Mouse (Mus musculus) limb, embryonic 13.5 days (tissue): Measurements from ENCODE around the gene Hoxb9. TPM values are rescaled to one million over a fixed set of nuclear protein-coding genes. Genes with fewer than 3 reads are reported as not detected.

Experiments used
- ATAC-seq: fragments of 200-750 bp; cut with Nextera tagmentation; 2 replicates; pipeline ENCODE4 v1.8.0; 2017; ENCODE audit warnings: low read depth, moderate number of reproducible peaks, moderate TSS enrichment; ENCODE audit not compliant: low FRiP score
- H3K27ac ChIP-seq: fragments of 300-500 bp; sonication (generic); 2 replicates; pipeline ENCODE4 v1.5.1; 2015; ENCODE audit warnings: inconsistent platforms, mild to moderate bottlenecking, moderate library complexity
- H3K27me3 ChIP-seq: fragments of 300-500 bp; sonication (generic); 2 replicates; pipeline ENCODE4 v1.6.1; 2015; ENCODE audit warnings: mild to moderate bottlenecking, inconsistent platforms
- H3K36me3 ChIP-seq: fragments of 300-500 bp; sonication (generic); 2 replicates; pipeline ENCODE4 v1.6.1; 2015; ENCODE audit warnings: inconsistent platforms, mild to moderate bottlenecking, moderate library complexity
- H3K4me1 ChIP-seq: fragments of 300-500 bp; sonication (generic); 2 replicates; pipeline ENCODE4 v1.6.1; 2015; ENCODE audit warnings: inconsistent platforms
- H3K4me2 ChIP-seq: fragments of 300-500 bp; sonication (generic); replicated peaks from 2 replicates; pipeline ENCODE4 v1.6.1; 2015; ENCODE audit warnings: inconsistent platforms, mild to moderate bottlenecking, moderate library complexity
- H3K4me3 ChIP-seq: fragments of 300-500 bp; sonication (generic); 2 replicates; pipeline ENCODE4 v1.5.1; 2015; ENCODE audit warnings: moderate library complexity, mild to moderate bottlenecking, inconsistent platforms
- H3K9ac ChIP-seq: fragments of 300-500 bp; sonication (generic); 2 replicates; pipeline ENCODE4 v1.6.1; 2015; ENCODE audit warnings: mild to moderate bottlenecking, inconsistent platforms
- H3K9me3 ChIP-seq: fragments of 300-500 bp; sonication (generic); 2 replicates; pipeline ENCODE4 v1.6.1; 2016; ENCODE audit warnings: inconsistent platforms
- WGBS: fragments of 180-500 bp; shearing (Covaris S2); methylation state at CpG from one replicate; pipeline ENCODE4 v1.1.7; 2015; 5-methylcytosine and 5-hydroxymethylcytosine counted together
- polyA plus RNA-seq: library from polyadenylated mRNA; unstranded; fragments of >200 nt; fragmentation: Nextera tagmentation; extraction: Ambion mirVana; gene quantifications from 2 replicates; pipeline ENCODE4 v1.2.1, GENCODE M21; 2015

Gene Hoxb9
- polyA plus RNA-seq, 1 experiment from 2014 or later = 1.3 TPM

DNA sequence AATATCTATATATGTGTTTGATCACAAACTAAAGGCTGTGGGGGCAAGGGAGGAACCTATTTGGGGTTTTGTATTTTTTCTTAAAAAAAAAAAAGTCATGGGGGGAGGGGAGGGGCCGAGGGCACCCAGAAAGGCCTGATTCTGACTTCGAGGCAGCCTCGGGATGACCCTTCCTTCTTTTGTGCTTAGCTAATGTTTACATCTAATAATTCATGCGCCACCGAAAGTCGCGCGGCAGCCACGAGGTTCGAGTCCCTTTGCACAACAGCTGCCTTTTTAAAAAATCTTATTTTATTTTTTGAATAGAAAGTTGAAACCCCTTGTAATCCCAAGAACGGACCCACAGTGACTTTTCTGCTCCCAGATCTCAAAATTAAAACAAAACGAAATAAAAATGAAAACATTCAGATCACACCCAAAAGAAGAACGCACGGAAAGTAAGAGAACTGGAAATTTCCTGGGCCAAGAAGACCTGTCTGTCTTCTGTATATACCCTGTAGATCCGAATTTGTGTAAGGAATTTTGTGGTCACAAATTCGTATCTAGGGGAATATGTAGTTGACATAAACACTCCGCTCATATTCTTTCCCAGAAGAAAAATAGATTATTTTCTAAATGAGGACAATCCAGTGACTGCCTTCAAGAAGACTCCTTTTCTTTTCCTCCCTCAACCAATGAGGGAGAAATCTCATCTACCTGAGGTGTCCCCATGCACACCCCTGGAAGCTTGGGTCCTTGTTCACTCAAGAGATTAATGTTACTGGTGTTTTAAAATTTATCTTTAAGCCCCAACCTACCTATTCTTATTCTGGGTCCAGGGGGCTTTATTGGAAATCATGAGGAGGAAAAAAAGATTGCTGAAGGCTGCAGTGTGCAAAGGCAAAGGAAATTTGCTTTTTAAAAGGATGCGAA lies 45.7 kb downstream of the Hoxb9 start:
- H3K4me2 ChIP-seq = no peak overlapping the region
- H3K9me3 ChIP-seq = no peaks in the 10 kb centered on the region
- no peak overlapping the region for H3K27ac ChIP-seq
- peaks cover 100% of the 10 kb centered on the region for H3K27me3 ChIP-seq
- peaks cover 18% of the 10 kb centered on the region for H3K4me1 ChIP-seq
- H3K36me3 ChIP-seq = no peaks in the 10 kb centered on the region
- no peak for ATAC-seq
- 5% methylated on average over 18 of the region's 18 CpGs for WGBS
- H3K9ac ChIP-seq = no peak overlapping the region
- no peak overlapping the region for H3K4me3 ChIP-seq

DNA sequence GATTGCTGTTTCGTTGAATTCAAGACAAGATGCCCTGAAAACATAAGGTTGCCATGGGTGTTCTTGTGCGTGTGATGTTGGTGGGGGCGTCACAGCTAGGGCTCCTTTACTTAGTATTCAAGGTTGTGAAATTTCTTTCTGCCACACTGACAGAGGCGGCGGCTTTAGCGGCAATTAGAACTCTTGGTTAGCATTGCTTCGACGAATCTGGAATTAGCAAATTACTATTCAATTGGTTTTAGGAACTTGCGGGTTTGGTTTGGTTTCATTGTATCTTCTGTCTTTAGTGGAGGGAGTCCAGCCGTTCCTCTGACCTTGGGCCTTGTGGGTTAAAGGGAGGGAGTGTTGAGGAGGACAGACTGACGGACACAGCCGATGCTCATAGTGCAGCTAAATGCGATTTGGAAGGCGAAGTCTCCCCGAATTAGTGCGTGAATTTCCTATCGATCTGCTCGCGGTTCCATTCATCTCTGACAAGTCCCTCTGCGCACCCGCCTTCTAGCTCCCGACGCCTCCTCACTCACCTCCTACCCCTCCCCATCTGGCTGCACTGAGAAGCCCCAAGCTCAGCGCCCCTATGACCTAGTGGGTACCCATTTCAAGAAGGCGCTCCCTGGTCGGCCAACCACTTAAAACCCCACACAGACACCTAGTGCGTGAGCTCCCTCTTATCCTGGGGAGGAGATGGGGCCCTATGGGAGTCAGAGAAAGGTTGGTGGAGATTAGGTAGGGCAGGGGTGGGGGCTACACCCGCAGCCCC lies 46.5 kb downstream of the Hoxb9 start, which contains the start of gene Hoxb4:
Gene Hoxb4, plus strand, starts transcription at position 660 of the 760 bp plus-strand sequence.
- no peak within 1 kb of the TSS for H3K27ac ChIP-seq
- peak within 1 kb of the TSS; percentile 58 for H3K4me2 ChIP-seq
- WGBS = 3% methylated on average over 28 of the region's 28 CpGs
- no peaks in the 10 kb centered on the region for H3K36me3 ChIP-seq
- H3K4me1 ChIP-seq = peaks cover 18% of the 10 kb centered on the region
- ATAC-seq = no peak; the same call in 1 of the 2 replicates
- peaks cover 100% of the 10 kb centered on the region for H3K27me3 ChIP-seq
- H3K4me3 ChIP-seq = peak within 1 kb of the TSS; percentile 37
- H3K9ac ChIP-seq = peak within 1 kb of the TSS; percentile 57
- H3K9me3 ChIP-seq = no peaks in the 10 kb centered on the region

DNA sequence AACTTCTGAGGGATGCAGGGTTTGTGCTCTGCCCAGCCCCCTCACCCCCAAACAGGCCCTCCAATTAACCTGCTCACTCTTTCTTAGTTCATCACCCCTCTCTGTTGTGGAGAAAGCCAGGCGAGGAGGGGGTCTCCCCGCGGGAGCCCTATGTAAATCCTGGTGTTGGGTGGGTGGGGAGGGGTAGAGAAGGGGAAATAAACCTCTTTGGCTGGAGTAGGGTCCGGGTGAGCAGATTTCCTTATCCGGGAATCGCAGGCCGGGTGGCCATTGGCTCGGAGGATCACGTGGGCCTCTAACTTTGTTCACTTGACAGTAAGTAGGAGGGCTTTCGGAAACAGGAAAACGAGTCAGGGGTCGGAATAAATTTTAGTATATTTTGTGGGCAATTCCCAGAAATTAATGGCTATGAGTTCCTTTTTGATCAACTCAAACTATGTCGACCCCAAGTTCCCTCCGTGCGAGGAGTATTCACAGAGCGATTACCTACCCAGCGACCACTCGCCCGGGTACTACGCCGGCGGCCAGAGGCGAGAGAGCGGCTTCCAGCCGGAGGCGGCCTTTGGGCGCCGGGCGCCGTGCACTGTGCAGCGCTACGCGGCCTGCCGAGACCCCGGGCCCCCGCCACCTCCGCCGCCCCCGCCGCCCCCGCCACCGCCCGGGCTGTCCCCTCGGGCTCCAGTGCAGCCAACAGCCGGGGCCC lies 47.3 kb downstream of the Hoxb9 start:
- H3K9me3 ChIP-seq = no peaks in the 10 kb centered on the region
- under 1% methylated on average over 45 of the region's 45 CpGs for WGBS
- peak overlapping the region; percentile 57 for H3K9ac ChIP-seq
- no peaks in the 10 kb centered on the region for H3K36me3 ChIP-seq
- no peak overlapping the region for H3K27ac ChIP-seq
- H3K27me3 ChIP-seq = peaks cover 100% of the 10 kb centered on the region
- ATAC-seq = peak; percentile 36; the same call in 1 of the 2 replicates
- H3K4me3 ChIP-seq = peak overlapping the region; percentile 37
- H3K4me2 ChIP-seq = peak overlapping the region; percentile 58
- H3K4me1 ChIP-seq = peaks cover 18% of the 10 kb centered on the region

DNA sequence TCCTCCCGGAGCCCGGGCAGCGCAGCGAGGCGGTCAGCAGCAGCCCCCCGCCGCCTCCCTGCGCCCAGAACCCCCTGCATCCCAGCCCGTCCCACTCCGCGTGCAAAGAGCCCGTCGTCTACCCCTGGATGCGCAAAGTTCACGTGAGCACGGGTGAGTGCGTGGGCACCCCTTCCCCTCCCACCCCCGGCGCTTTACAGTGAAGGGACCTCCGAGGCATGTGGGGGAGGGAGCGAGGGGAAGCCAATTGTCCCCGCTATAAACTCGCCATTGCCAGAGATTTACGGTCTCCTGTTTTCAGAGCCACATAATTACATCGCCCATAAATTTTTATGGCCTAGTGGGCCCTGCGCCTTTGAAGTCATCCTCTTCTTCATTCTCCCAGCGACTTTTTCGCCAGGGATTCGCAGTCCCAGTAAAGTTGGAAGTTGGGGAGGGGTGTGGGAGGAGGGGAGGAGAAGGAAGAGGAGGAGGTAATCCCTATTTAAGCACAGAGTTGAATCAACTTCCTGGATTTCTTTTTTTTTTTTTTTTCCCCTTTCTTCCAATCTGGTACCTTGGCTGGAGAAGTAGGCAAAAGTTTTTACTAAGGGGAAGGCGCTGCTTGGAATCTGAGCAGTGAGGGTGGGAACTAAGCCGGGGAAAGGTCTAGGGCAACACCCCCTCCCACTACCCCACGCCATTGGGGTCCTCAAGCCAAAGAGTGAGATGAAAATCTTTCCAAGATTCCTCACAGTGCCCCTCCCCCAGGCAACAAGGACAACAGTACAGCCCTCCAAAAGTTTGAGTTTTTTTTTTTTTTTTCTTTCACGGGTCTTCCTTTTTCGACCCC lies 48.0 kb downstream of the Hoxb9 start:
- Histone ChIP-seq H3K36me3 (no peaks in the 10 kb centered on the region), H3K9me3 (no peaks in the 10 kb centered on the region), H3K27me3 (peaks cover 100% of the 10 kb centered on the region), H3K4me1 (peaks cover 18% of the 10 kb centered on the region), H3K9ac (peak overlapping the region; percentile 57), H3K27ac (no peak overlapping the region), H3K4me3 (peak overlapping the region; percentile 37), H3K4me2 (peak overlapping the region; percentile 58)
- ATAC-seq = peak; percentile 36; the same call in 1 of the 2 replicates
- WGBS = under 1% methylated on average over 32 of the region's 34 CpGs

DNA sequence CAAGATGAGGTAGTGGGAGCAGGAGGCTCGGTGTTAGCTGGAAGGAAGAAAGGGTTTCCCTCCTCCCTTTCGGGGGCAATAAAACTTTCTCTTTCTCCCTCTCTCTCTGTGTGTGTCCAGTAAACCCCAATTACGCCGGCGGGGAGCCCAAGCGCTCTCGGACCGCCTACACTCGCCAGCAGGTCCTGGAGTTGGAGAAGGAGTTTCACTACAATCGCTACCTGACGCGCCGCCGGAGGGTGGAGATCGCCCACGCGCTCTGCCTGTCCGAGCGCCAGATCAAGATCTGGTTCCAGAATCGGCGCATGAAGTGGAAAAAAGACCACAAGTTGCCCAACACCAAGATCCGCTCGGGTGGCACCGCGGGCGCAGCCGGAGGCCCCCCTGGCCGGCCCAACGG lies 48.7 kb downstream of the Hoxb9 start:
- WGBS = under 1% methylated on average over 29 of the region's 29 CpGs
- no peak for ATAC-seq

DNA sequence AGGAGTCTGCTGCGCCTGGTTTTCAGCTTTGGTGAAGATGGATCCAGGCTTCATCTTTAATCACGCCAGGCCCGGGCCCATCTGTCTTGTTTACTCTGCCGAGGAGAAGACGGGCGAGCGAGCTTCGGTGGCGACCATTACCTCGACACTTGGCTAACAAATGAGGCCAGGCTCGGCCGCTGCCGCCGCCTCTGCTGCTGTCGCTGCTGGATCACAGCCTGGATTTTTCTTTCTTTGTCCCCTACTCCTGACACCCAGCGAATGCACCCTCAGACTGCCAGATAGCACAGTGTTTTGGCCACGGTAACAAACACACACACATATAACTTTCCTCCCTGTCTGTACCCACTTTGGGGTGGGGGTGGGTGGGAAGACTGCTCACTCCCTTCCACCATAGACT lies 49.4 kb downstream of the Hoxb9 start:
- Histone ChIP-seq H3K27ac (no peak overlapping the region), H3K4me3 (no peak overlapping the region), H3K36me3 (no peaks in the 10 kb centered on the region), H3K27me3 (peaks cover 100% of the 10 kb centered on the region), H3K9ac (no peak overlapping the region), H3K4me1 (peaks cover 15% of the 10 kb centered on the region), H3K4me2 (no peak overlapping the region), H3K9me3 (no peaks in the 10 kb centered on the region)
- 8% methylated on average over 17 of the region's 17 CpGs for WGBS
- ATAC-seq = no peak

More for the DNA sequence above, 48.7 kb downstream of the Hoxb9 start:
- Histone ChIP-seq H3K36me3 (no peaks in the 10 kb centered on the region), H3K4me3 (peak overlapping the region; percentile 22), H3K4me2 (peak overlapping the region; percentile 58), H3K27me3 (peaks cover 100% of the 10 kb centered on the region), H3K27ac (no peak overlapping the region), H3K9me3 (no peaks in the 10 kb centered on the region), H3K9ac (0 out of 2 replicates have a peak overlapping the region, but pooled peaks have one; percentile 43), H3K4me1 (peaks cover 15% of the 10 kb centered on the region)

DNA sequence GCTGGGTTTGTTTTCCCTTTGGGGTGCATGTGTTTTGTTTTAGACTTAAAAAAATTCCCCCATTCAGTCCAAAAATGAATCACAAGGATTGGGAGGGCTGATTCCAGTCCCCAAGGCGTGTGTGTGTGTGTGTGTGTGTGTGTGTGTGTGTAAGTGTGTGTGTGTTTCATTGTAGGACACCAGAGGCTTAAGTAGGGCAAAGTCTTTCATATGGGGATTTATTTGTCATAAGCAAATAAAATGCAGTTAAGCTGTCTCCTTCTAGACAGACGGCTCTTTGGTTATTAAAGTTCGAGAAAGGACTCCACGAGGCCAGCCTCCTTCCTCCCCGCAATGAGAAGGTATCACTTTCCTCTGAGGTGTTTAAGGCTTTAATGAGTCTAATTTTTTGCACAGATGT lies 50.6 kb downstream of the Hoxb9 start:
- WGBS = 11% methylated on average over 5 of the region's 5 CpGs
- Histone ChIP-seq H3K4me2 (no peak overlapping the region), H3K9ac (no peak overlapping the region), H3K9me3 (no peaks in the 10 kb centered on the region), H3K27ac (no peak overlapping the region), H3K4me3 (no peak overlapping the region), H3K4me1 (peaks cover 15% of the 10 kb centered on the region), H3K36me3 (no peaks in the 10 kb centered on the region), H3K27me3 (peaks cover 100% of the 10 kb centered on the region)
- ATAC-seq = no peak

DNA sequence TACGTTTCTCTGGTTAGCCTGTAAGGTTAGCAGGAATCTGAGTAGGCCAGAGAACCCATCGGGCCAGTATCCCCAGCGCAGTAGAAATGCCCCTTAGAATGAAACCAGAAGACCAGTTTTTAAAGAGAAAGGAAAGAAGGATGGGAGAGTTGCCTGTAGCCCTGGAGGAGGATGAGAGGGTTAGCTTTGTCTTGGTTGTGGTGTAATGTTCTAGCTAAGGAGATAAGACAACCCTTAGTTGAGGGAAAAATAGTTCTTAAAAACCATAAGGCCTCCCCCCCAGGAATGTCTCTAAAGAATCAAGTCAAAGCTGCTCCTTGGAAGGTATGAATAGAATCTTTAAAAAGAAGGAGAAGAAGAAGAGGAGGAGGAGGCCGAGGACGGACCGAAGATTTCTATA lies 51.5 kb downstream of the Hoxb9 start:
- Histone ChIP-seq H3K4me3 (no peak overlapping the region), H3K27ac (no peak overlapping the region), H3K27me3 (peaks cover 100% of the 10 kb centered on the region), H3K4me2 (no peak overlapping the region), H3K36me3 (no peaks in the 10 kb centered on the region), H3K9ac (no peak overlapping the region), H3K9me3 (no peaks in the 10 kb centered on the region), H3K4me1 (peaks cover 15% of the 10 kb centered on the region)
- ATAC-seq = no peak
- 14% methylated on average over 6 of the region's 6 CpGs for WGBS

DNA sequence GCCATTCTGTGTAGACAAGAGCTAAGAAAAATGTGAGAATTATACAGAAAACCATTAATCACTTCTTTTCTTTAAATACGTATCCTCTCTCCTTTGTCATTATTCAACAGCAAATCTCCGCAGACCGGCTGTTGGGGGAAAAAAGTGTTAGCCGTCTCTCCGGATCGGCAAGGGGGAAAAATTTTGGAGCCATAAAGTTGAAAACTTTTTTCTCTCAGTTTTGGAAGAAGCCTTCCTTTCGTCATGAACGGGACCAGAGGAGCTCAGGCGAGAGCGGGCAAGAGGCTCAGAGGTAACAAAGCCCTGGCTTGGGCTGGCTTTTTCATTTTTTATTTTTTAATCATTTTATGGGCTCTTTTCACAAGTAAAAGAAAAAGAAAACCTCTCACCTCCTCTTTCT lies 51.9 kb downstream of the Hoxb9 start, which contains the start of gene Hoxb3:
Gene Hoxb3, plus strand, starts transcription at position 173 of the 400 bp plus-strand sequence.
- no peaks in the 10 kb centered on the region for H3K36me3 ChIP-seq
- 8% methylated on average over 10 of the region's 10 CpGs for WGBS
- H3K9ac ChIP-seq = no peak within 1 kb of the TSS
- H3K27me3 ChIP-seq = peaks cover 100% of the 10 kb centered on the region
- no peak within 1 kb of the TSS for H3K4me2 ChIP-seq
- no peak within 1 kb of the TSS for H3K27ac ChIP-seq
- no peak within 1 kb of the TSS for H3K4me3 ChIP-seq
- no peaks in the 10 kb centered on the region for H3K9me3 ChIP-seq
- ATAC-seq = no peak
- peaks cover 15% of the 10 kb centered on the region for H3K4me1 ChIP-seq

DNA sequence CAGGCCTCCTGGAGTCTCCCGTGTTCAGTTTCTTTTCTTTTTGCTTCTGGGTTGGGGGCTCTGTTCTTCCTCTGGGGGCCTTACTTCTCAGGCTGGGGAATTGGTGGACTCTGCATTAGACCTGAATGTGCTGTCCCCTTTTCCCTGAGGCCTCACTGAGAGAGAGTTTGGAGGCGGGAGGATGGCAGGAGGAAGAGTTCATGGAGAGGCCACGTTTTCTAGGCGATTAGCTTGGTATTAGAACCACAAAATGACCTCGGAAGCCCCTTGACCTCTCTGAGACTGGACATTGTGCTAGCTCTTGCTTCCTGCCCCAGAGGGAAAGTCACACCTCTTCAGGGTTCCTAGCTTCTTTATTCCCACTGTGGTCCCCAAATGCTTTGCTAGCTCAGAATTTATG lies 52.9 kb downstream of the Hoxb9 start:
- no peaks in the 10 kb centered on the region for H3K9me3 ChIP-seq
- H3K4me3 ChIP-seq = no peak overlapping the region
- H3K36me3 ChIP-seq = no peaks in the 10 kb centered on the region
- H3K4me1 ChIP-seq = peaks cover 10% of the 10 kb centered on the region
- WGBS = 5% methylated on average over 5 of the region's 5 CpGs
- no peak overlapping the region for H3K9ac ChIP-seq
- H3K4me2 ChIP-seq = no peak overlapping the region
- peaks cover 100% of the 10 kb centered on the region for H3K27me3 ChIP-seq
- no peak overlapping the region for H3K27ac ChIP-seq
- ATAC-seq = no peak

DNA sequence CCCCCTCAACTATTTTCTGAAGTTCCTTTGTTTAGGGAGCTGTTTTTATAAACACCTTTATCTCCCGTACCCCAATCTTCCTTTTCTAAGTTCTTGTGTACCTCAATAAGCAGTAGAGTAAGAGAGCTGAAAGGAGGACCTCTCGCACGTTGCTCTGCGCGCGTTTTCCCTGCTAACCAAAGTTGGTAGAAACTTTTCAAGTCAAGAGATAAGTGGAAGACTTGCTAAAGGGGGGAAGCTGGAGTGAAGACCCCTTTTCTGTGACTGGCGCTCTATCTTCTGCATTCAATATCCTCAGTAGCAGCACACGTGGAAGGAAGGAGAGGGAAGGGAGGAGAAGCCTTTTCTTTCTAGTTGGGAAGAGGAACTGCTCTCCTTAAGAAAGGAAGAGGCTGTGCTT lies 53.7 kb downstream of the Hoxb9 start:
- peaks cover 100% of the 10 kb centered on the region for H3K27me3 ChIP-seq
- H3K36me3 ChIP-seq = no peaks in the 10 kb centered on the region
- no peak overlapping the region for H3K9ac ChIP-seq
- ATAC-seq = no peak
- H3K4me2 ChIP-seq = no peak overlapping the region
- no peaks in the 10 kb centered on the region for H3K9me3 ChIP-seq
- no peak overlapping the region for H3K4me3 ChIP-seq
- H3K27ac ChIP-seq = no peak overlapping the region
- H3K4me1 ChIP-seq = peaks cover 2% of the 10 kb centered on the region
- WGBS = 22% methylated on average over 8 of the region's 8 CpGs
